Mouse (Mus musculus): Measurements from ENCODE around the gene Adam22. TPM values are rescaled to one million over a fixed set of nuclear protein-coding genes. Genes with fewer than 3 reads are reported as not detected.
"Not testable (repeated sequence)": the region's sequence is repeated elsewhere in the genome, so short reads cannot be mapped to it uniquely, and the experiment has no call there.

The Adam22 gene
- total RNA-seq, 2 experiments from 2014 or later, result 4.2 to 4.5 TPM

DNA sequence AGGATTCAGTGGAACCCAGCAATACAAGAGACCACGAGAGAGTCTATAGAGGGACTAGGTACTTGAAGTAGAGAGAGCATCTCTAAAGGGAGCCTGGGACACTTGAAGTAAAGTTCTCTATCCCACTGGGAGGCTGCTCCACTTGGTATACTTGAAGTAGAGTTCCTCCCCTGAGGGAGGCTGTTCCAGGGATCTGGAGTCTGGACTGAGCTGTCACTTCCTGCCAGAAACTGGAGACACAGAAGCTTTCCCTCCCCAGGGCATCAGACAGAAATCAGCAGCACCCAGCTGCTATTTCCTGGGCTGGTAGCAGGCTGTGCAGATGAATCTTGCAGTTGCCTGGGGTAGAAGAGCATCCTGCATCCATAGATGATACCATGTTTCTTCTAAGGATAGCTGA lies 152.1 kb downstream of the Adam22 start:
- intact Hi-C loops (cut with DNase I), result no loop called here
- peak in 1 of 2 experiments; percentile 4 for DNase-seq

DNA sequence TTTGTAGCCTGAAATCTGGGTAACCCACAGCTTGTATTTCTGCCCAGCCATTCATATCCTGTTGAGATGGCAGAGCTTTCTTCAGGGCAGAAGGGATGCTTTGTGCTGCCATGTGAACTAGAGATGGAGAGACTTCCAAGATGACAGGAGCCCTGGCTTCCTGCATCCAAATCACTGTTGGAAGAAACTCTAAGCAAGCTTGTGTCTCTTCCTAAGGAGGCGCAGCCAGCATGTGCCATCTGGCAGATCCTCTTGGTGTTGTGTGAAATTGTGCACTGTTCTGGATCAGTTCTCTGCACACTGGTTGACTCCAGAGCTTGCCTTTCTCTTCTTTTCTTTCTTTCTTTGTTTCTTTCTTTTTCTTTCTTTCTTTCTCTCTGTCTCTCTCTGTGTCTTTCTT lies 183.0 kb downstream of the Adam22 start:
- DNase-seq; intact Hi-C loops (cut with DNase I): not testable (repeated sequence)

DNA sequence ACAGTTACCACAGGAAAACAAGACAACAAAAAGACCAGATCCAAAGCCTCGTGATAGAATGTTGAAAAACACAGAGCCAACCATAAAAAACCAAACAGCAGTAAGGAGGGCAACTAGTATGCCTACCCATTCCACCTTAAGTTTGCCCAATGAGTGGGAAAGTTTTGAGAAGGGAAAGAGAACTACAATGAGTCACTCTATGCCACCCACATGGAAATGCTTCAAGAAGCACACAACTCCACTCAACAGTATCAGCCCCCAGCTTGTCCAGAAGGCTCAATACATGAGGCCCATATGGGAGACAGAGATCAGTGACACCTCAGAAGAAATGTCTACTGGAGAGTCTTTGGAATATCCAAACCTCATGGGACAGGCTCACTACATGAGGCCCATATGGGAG lies 187.3 kb downstream of the Adam22 start:
- intact Hi-C loops (cut with DNase I), result no loop called here
- no peak for DNase-seq

DNA sequence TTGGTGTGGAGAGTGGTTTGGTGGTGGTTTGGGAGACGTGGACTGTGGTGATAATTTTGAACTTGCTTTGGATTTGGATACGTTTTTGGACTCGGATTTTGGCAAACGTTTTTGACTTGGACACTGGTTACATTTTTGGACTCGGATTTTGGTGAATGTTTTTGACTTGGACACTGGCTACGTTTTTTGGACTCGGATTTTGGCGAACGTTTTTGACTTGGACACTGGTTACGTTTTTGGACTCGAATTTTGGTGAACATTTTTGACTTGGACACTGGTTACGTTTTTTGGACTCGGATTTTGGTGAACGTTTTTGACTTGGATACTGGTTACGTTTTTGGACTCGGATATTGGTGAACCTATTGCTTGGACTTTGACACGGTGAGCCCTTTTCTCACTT lies 189.8 kb downstream of the Adam22 start:
- intact Hi-C loops (cut with DNase I), result no loop called here
- no peak for DNase-seq

DNA sequence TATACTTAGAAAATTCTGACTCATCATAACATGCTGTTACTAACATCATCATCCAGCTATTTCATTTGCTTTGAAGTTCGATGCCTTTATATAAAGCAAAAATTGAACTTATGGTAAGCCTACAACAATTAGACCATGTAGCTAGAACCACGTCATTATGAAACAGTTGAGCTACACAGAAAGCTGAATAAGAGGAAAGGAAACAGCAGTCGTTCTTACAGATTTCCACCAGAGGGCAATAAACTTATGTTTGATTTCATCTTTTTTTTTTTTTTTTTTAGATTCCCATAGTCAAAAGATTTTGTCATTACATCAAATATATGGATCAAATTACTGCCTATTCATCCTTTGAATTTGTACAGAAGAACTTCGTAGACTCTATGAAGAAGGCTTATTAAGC lies 203.2 kb downstream of the Adam22 start:
- intact Hi-C loops (cut with DNase I), result loop anchor here (5.0 kb wide), 1 partner anchor 203 kb away; the partner anchor contains the start of gene Adam22
- DNase-seq, result no peak

DNA sequence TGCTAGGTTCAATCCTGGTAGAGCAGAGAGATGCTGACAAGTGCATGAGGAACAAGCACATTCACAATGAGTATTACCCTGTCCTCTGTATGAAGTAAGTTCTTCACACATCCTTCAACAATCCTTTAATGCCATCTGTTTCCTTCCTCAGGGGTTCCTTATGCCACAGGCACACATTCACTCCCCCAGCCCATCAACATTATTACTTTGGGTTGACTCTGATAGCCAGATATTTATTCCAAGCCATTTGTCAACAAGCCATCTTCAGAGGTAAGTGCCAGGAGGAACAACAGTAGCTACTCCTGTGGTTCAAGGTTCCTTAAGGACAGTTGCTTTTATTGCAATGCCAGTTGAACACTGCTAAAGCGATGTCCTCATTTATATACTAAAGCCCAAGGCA lies 216.3 kb downstream of the Adam22 start:
- DNase-seq, result no peak
- intact Hi-C loops (cut with DNase I), result no loop called here

DNA sequence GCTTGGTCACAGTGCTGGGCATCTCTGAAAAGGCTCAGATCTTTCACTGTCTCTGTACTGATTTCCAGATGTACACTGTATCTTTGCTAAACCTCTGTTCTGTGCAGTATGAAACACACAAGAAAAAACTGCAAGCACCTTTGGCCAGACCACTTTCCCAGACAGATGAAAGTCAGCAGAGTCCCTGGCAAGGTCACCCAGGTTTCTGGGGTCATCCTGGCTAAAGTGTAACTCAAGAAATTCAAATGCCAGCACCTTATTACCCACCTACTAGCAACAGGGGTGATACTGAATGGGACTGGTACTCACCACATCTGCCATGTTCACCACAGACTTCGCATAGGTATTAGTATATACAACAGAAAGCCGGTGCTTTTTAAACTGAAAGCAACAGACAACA lies 221.8 kb downstream of the Adam22 start:
- no peak for DNase-seq
- intact Hi-C loops (cut with DNase I), result no loop called here

DNA sequence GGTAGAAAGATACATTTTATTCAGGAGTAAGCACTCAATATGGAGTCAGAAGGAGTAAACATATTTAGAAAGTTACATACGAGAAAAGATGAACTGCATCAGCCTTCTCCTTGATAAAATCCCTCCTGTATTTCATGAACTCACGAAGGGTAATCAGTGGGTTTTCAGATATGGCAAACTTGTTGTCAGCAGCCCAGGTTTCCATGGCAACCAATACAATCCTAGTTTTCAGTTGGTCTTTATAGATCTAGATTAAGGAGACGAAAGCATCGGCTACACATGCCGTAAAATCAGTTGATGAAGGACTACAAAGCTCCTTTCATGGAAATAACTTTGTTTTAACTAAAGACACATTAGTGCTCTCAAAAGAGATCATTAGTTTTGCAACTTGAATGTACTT lies 222.5 kb downstream of the Adam22 start:
- intact Hi-C loops (cut with DNase I), result no loop called here

DNA sequence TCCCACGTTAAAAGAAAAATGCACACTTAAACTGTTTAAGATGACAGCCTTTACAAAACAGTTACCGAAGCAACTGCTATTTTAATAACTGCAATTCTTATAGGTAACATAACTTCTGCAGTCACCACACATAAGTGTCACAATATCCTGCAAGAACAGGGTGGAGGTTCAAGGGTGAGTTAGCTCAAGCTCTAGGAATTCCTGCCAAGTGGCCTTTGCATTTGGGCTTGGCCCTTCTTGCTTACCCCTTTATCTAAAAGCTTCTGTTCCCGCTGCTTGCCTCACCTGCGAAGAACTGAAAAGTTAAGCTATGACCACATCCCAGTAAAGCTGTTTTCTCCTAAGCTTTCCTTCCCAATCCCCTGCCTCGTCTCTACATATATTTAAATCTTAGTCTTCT lies 235.4 kb downstream of the Adam22 start:
- no peak for DNase-seq
- intact Hi-C loops (cut with DNase I), result no loop called here

More for the DNA sequence above, 222.5 kb downstream of the Adam22 start:
- no peak for DNase-seq

DNA sequence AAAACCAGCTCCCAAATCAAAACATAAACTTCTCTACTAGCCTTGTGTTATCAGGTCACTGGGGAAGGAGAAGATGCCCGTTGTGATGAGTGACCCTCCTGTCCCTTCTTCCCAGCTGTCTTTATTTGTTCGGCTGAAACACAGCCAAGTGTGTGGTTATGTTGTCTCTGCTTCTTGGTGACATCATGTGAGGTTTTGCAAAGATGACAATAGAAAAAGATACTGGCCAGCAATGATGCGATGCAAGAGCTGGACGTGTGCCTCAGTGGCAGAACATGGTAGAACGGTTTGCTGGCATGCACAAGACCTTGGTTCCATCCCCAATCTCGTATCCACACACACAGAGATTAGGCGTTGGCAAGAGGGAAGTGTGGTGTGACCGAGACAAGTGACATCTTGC lies 236.0 kb downstream of the Adam22 start:
- no peak for DNase-seq
- intact Hi-C loops (cut with DNase I), result no loop called here

DNA sequence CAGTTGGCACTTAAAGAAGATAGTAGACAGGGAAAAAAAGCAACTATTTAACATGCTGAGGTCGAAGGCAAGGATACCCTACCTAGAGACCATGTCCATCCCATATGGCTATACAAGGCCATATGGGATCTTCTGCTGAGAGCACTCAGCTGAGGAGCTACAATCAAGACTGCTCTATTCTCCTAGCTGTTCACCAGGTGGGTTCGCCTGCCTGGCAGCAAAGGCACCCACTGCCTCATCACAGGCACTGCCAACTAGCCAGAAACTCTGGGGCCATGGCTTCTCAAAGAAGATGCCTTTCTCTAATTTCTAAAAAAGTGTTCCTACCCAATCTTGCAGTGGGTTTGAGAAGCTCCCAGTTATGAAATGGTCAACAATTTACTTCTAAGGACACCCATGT lies 238.2 kb downstream of the Adam22 start:
- DNase-seq, result no peak
- intact Hi-C loops (cut with DNase I), result no loop called here

DNA sequence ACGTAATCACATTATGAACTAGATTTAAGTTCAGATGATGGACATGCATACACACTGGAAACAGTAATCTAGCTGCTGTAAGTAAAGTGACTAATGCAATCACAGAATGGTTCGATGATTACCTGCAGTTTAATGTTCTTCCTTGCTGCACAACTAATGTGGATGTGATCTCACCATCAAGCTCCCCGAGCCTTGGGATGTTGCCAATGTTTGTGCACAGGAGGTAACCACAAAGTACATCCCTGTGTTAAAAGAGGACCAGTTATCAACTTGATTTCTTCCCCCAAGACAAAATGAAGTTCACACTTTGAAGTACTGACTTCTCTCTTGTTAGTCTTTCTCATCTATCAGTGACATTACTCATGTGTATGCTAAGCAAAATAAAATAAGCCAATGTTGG lies 247.0 kb downstream of the Adam22 start:
- intact Hi-C loops (cut with DNase I), result no loop called here
- no peak for DNase-seq

DNA sequence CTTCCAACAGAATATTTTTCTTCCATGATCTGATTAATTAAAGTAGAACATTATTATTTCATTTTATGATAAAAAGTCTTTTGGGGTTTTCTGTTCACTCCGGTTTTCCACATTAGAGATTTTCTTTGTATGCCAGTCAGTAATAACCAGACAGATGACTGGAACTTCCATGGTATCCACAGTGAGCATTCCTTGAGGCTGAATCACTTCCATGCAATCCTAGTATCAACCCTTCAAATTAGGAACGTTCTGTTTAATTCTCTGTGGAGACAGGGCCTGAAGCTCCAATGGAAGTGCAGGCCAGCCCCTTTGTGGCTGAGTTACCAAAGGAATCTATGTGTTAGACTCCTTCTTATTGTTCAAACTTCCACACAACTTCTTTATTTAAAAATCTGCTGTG lies 247.9 kb downstream of the Adam22 start:
- no peak for DNase-seq
- intact Hi-C loops (cut with DNase I), result no loop called here

DNA sequence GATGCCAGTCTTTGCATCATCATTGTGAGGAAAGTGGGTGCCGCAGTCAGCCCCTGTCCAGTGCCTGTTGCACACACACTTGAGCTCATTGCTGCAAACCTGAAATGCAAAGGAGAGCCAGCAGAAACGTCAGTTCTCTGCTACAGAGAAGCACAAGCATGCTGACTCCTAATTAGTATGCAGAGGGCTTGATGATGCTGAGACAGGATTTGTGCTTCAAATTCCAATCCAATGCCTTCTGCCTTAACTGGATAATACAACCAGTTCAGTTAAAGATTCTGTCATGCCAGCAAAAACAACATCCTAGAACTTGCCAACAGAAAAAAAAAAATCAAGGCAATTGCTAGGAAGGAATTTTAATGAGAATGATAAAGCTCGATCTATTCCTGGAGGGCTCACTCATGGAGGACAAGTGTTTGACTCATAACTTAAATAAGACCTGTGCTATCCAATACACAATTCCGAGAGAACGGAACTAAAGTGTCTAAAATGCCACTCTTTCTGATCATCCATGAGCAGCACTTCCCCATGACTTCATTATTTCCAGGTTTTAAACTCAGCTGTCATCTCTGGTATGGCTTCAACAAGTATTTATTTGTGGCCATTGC lies 251.3 kb downstream of the Adam22 start:
- intact Hi-C loops (cut with DNase I), result no loop called here
- no peak for DNase-seq

DNA sequence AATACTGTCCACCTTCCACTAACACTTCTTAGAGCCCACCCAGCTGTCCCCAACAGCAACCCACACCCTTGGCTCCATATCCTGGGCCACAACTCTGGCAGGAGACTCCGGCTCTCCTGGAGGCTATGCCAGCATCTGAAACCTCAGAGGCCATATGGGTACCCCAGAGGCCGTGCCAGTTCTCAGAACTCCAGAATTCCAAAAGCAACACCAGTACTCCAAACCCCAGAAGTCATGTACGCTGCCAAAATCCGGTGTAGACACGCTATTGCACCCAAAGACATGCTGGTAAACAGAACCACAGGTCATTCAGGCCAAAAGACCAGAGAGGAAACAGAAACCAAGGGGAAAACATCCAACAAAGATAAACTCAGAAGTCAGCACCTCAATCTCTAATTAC lies 255.7 kb downstream of the Adam22 start:
- intact Hi-C loops (cut with DNase I), result no loop called here
- no peak for DNase-seq

DNA sequence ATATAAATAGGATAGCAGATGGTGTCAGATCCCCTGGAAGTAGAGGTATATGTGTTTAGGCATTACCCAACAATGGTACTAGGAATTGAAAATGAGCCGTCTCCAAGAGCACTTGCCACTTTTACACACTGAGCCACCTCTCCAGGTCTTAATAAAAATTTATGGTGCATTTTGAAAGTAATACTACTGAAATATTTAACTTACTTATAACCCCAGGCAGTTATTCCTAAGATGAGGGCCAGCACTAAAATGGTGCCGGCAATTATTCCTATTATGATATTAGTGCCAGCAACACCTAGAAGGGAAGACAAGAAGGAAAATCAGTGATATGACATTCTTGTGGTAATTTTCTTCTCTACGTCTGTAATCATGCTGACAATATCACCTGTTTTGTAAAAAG lies 256.3 kb downstream of the Adam22 start:
- intact Hi-C loops (cut with DNase I), result no loop called here
- DNase-seq, result no peak

DNA sequence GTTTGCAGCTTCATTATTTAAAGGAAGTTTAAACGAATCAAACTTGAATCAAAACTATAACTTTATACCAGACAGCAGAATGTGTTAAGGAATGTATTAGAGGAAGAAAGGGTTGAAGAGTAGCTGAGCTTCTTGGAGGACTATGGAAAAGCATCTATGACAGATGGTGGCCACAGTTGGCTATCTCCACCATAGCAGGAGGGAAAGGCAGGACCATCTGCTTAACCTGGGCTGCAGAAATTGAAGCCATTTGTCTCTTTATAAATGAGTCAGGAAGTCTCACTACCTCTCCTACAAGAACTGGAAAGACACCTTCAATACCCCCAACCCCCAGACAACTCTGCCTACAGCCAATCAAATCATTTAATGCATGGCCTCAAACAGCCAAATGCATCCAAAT lies 272.3 kb downstream of the Adam22 start:
- intact Hi-C loops (cut with DNase I), result no loop called here
- DNase-seq, result no peak

DNA sequence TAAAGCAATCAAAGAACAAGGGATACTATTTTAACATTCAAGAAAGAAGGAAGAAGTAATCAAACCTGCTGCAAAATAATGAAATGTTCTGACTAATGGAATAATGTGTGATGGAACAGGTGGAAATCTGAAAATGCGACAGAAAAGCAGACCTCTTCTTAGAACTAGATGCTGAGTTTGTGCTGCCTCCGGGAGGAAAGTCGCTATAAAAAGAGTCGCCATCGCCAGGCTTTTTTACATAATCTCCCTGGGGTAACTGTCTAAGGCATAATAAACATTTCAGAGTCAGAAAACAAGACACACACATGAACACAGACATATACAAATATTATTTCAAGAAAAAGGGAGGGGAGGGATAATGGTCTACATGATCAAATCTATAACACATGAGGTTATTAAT lies 273.0 kb downstream of the Adam22 start:
- DNase-seq, result no peak
- intact Hi-C loops (cut with DNase I), result no loop called here

DNA sequence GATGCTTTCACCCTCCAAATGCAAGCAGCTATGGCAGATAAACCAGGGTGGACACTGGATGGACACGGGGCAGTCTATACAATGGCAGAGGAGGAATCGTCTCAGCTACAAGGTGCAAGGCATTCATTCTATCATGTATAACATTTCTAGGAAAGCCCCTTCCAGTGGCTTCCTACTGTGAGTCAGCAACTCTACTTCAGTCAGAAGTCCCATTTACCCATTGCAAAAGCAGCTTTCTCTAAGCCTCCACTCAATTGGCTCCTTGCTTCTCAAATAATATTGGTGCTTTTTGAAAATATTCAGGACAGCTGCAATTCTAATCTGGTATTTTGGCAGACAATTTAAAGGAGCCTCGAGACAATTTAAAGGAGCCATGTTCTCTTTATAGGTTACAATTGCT lies 279.8 kb downstream of the Adam22 start:
- DNase-seq, result no peak
- intact Hi-C loops (cut with DNase I), result no loop called here

DNA sequence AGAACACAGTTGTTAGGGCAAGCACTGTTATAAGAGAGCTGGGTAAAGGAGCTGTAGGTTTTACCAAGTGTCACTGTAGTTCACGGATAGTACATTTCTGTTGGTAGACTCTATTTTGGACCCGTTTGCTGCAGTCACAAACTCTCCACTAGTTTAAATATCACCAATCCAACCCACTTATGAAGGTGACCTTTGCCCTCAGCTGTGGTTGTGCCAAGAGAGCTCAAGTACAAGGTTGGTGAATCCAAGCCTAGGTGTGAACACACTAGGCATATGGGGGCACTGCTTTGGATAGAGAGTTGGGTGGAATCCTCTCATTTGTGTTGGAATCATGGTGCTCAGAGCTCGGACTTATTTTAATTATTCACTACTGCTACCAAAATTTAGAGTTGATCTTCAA lies 282.3 kb downstream of the Adam22 start:
- intact Hi-C loops (cut with DNase I), result no loop called here

DNA sequence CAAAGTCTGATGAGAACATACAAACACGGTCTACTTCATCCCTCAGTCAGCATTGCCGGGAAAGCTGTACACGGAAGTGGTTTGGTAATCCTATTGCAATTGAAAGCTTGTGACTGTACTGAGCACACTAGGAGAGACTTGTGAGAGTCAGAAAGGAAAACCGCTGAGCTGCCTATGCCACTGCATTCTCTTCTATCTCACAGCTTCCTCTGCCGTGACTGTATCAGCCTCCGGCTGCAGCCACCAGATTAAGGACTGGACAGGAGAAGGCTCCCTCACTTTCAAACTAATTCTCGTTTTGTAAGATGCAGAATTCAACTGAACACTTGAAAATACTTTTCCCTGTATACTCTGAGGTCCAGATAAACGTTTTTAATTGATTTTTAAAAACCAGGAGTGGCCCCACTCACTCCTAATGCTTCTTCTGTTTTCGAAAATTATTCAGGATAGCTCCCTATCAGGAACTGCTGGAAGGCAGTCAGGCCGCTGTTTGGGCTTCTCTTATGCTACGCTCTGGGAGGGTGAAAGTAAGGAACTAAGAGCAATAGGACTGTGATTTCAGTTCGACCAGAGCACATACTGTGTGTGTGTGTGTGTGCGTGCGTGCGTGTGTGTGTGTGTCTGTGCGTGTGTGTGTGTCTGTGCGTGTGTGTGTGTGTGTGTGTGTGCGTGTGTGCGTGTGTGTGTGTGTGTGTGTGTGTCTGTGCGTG lies 285.0 kb downstream of the Adam22 start:
- intact Hi-C loops (cut with DNase I), result no loop called here
- DNase-seq, result no peak

More for the DNA sequence above, 282.3 kb downstream of the Adam22 start:
- DNase-seq, result no peak

DNA sequence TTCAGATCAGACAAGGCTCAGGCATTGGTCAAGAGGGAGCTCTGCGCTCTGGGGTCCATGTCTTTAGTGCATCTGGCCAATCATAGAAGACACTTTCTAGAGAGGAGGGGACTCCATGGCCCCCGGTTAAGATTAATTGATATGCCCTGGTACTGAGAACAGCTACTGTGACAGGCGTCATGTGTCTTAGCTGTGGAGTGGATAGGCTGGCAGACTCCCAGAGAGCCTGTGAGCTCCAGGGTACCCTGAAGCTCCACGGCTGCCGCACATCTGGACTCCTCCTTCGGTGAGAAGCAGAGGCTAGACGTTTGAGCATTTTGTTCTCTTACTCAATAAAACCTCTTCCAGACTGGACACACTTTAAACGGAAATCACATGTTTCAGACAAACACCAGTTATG lies 290.5 kb downstream of the Adam22 start:
- no peak for DNase-seq
- intact Hi-C loops (cut with DNase I), result no loop called here

Measured in heart, postnatal 14 days (tissue).